Mouse (Mus musculus) lung, adult 2 months (tissue): ENCODE data around the gene Kansl3.

Source experiments
- CTCF ChIP-seq: fragments of 200-500 bp; IDR thresholded peaks from 2 replicates; pipeline ENCODE4 v1.5.1; 2011; ENCODE audit warnings: mild to moderate bottlenecking, low read length, control low read depth; ENCODE audit not compliant: insufficient read depth
- POLR2A ChIP-seq: fragments of 200-500 bp; IDR thresholded peaks from 2 replicates; pipeline ENCODE4 v1.6.1; 2011; ENCODE audit warnings: low read depth, mild to moderate bottlenecking, control low read depth, low read length, borderline replicate concordance; ENCODE audit errors: extremely low read depth

GRCm38 (mm10) chr1:36326815-36327214 lies 42.2 kb downstream of the Kansl3 start:
- TF ChIP-seq CTCF: no peak
- no peak for TF ChIP-seq POLR2A
